Mouse (Mus musculus) heart, adult 10 weeks (tissue): ENCODE data around the gene Apopt1. TPM values are rescaled to one million over a fixed set of nuclear protein-coding genes. Genes with fewer than 3 reads are reported as not detected.

Experiments used
- polyA plus RNA-seq: library from polyadenylated mRNA; stranded (reverse); fragments of 350-450 nt; fragmentation: Illumina TruSeq; extraction: RNeasy Lipid Tissue Mini Kit (QIAGEN cat#74804); gene quantifications from one replicate; pipeline ENCODE4 v1.2.3, GENCODE M21; 2014; ENCODE audit warnings: low read depth, low replicate concordance

Gene Apopt1
- polyA plus RNA-seq: 49.1 TPM

GRCm38 (mm10) chr12:111713004-111713651, at the start of gene Apopt1, which contains the start of gene Bag5:
TSS of gene Apopt1 (plus strand) at chr12:111713261.
TSS of gene Bag5 (minus strand) at chr12:111713257.

DNA sequence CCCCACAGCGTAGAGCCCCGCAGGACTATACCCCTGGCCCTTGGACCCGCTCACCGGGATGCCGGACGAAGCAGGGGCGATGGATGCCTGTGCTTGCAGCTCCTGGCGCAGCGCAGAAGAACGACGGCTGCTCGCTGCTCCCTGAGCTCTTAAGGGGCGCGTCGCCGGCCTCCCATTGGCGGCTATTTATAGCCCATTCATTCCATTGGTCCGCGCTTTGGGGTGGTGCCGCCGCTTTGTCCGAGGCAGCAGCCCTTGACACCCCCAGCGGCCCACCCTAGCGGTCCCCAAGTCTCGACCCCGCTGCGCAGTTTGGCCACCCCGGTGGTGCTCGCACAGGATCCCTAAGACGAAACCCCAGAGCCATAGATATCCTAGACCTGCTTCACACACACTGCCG, 40.9 kb upstream of the Apopt1 start, which contains the start of gene Ckb:
TSS of gene Ckb (minus strand) at position 163 of the 400 bp plus-strand sequence.

GRCm38 (mm10) chr12:111677882-111678669, 35.0 kb upstream of the Apopt1 start, which contains the start of gene Trmt61a:
TSS of gene Trmt61a (plus strand) at chr12:111678105.

DNA sequence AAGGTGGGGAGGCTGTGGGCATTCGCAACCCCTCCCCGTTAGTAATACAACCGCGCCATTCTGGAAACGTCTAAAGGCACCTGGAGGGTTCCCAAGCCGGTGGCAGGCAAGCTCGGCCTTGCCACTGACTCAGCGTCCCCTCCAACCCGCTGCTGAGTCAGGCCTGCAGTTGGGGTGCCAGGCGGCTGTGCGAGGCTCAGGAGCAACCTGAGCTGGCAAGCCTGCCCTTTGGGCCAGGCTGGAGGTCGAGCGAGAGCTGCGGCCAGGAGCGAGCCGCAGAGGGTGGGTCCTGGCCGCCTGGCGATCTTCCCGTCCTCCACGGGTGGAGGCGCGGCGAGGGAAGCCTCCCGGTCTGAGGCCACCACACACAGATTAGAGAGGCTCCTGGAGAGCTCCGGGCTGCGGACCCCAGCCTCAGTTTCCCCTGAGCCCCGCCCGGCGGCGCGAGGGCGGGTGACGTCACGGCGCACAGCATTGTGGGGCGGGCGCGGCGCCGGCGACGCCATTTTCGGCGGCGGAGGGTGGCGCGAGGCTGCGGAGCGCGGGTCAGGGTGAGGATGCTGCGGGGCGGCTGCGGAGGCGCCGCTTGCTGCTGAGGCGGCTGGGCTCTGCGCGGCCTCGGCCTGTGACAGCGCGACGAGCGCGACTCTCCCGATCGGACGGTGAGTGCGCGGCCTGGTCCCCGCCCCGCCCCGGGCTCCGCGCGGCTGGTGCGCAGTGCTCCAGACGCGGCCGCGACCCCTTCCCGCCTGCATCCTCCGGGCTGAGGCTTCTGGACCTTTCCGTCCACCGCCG, 45.5 kb downstream of the Apopt1 start, which contains the start of gene Klc1:
TSS of gene Klc1 (plus strand) at position 469 of the 795 bp plus-strand sequence.

Other genes starting within 250 kb of the Apopt1 start
- gene Gm266, start 227.4 kb upstream of the Apopt1 start, polyA plus RNA-seq: 0.39 TPM
- 140 TPM for gene Eif5, start 175.2 kb upstream of the Apopt1 start, polyA plus RNA-seq
- 40.9 TPM for gene Mark3, start 138.7 kb upstream of the Apopt1 start, polyA plus RNA-seq
- gene Ckb, start 40.9 kb upstream of the Apopt1 start, polyA plus RNA-seq: 55.9 TPM
- gene Trmt61a, start 35.2 kb upstream of the Apopt1 start, polyA plus RNA-seq: 7.1 TPM
- gene Bag5, start within 50 bp of the Apopt1 start, polyA plus RNA-seq: 23.1 TPM
- gene Klc1, start 45.6 kb downstream of the Apopt1 start, polyA plus RNA-seq: 112 TPM
- 0.94 TPM for gene Xrcc3, start 100.6 kb downstream of the Apopt1 start, polyA plus RNA-seq
- 67.7 TPM for gene Zfyve21, start 100.9 kb downstream of the Apopt1 start, polyA plus RNA-seq
- 16.1 TPM for gene Ppp1r13b, start 194.8 kb downstream of the Apopt1 start, polyA plus RNA-seq